Mouse (Mus musculus) left cerebral cortex, postnatal 10 days (tissue): ENCODE data around the gene Catsper1. TPM values are rescaled to one million over a fixed set of nuclear protein-coding genes. Genes with fewer than 3 reads are reported as not detected.

Experiments used
- DNase-seq, 2 experiments: peaks; one replicate each; pipeline ENCODE4 v3.0.0; 2021 to 2022; ENCODE audit warnings: low spot score in 2 of 2, mixed read lengths in 1 of 2; ENCODE audit errors: extremely low spot score in 1 of 2
- intact Hi-C: fragments of 180-260 bp; cut with DNase I; formaldehyde crosslinking; loops from one replicate; pipeline ENCODE4 v1.15.1; 2025
- total RNA-seq, 2 experiments: library from RNA; stranded (reverse); gene quantifications; 2 replicates each; pipeline ENCODE4 v1.2.3; 2021

Gene Catsper1
- total RNA-seq, 2 experiments from 2014 or later, result not detected

DNA sequence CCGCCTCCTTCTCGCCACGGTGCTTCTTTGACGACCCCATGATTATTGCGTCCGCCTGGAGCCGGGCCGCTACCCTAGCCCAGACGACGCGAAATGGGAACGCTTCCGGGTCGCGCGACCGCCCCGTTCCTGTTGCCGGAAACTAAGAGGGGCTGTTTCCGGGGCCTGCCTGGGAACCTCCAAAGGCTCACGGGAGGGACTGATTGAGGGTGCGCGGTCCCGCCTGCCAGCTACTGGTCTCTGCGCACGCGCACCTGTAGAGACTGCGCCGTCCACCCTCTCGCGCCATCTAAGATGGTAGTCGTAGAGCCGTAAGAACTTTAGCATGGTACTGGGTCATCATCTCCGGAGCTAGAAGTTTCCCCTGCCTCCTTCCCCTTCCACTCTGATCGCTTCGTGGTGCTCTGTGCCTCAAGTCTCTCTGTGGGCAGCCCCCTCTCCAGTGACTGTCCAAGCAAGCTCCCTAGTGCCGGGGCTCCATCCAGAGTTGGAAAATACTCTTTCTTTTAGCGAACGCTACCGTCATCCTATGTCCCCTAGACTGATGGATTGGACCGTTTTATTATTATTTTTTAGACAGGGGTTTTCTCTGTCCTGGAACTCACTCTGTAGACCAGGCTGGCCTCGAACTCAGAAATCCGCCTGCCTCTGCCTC, 53.2 kb downstream of the Catsper1 start, which contains the start of gene Sart1:
Sart1 (minus strand) TSS at position 116 of the 655 bp plus-strand sequence.
- intact Hi-C loops, result loop anchor here (2.0 kb wide), 1 partner anchor 22 kb away; the partner anchor contains the start of genes Banf1 and Eif1ad
- DNase-seq, result peak; percentile 95 to 98

DNA sequence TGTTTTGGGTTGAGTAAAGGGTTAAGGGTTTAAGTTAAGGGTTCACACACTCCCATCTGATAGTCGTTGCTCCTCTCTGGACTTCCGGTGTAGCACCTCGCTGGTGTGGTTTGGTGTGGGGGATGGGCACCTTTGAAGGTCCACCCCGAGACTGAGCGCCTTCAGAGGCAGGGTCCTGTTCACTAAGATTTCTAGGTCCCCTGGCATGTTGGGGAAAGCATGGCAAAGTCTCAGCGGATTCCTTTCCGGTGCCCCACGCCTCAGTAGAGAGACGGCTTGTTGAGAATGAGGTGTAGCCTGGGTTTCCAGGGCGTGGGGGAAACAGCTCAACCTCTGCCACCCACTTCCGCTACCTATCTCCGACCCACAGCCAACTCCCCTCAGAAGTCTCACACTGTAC, 54.1 kb downstream of the Catsper1 start:
- no peak for DNase-seq
- intact Hi-C loops, result loop anchor here (2.0 kb wide), 1 partner anchor 23 kb away; the partner anchor contains the start of genes Banf1 and Eif1ad

DNA sequence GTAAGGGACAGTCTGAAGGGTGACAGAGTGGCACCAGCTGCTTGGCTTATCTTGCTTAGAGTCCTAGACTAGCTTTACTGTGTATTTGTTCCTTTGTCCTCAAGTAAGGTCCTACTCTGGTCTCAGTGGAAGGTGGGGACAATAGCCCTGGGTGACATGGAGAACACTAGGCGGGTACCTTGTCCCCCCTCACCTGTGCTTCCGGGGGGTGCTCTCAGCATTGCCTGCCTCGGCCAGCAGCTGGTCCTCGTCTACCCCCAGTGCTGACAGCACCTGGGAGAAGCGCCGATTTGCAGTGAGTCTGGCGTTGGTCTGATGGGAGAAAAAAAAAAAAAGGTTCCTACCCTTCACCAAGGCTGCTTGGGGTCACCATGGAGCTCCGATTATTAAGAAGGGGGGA, 54.9 kb downstream of the Catsper1 start:
- no peak for DNase-seq
- intact Hi-C loops, result no loop called here

DNA sequence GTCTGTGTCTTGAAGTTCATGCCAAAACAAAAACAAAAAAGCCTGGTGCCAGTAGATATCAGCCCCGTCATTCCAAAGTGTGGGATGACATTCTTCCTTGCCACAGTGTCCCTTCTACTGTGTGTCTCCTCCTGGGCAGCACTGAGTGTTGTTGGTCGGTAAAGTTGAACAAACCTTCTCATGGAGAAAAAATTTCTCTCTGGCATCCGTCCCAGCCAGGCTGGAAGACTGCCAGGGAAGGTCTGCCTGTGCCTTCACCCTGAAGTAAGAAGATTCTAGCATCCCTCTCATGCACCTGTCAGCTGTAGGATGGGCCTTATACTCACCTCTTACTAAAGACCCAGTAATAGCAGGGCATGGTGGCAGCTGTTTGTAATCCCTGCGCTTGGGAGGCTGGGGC, 57.4 kb downstream of the Catsper1 start:
- peak in 1 of 2 experiments; percentile 63 for DNase-seq
- intact Hi-C loops, result no loop called here

Other genes with a start within 250 kb of the Catsper1 start
- gene Yif1a, start 247.2 kb upstream of the Catsper1 start, total RNA-seq, result 10 to 100 TPM; 27.3 to 30.4 TPM
- gene Cnih2, start 237.2 kb upstream of the Catsper1 start, total RNA-seq, result 100 to 1,000 TPM; 379 to 384 TPM
- 100 to 1,000 TPM; 167 to 168 TPM for gene Rab1b, start 228.7 kb upstream of the Catsper1 start, total RNA-seq
- gene Klc2, start 217.2 kb upstream of the Catsper1 start, total RNA-seq, result 100 to 1,000 TPM; 186 to 195 TPM
- 10 to 100 TPM; 77.2 to 77.9 TPM for gene Pacs1, start 62.6 kb upstream of the Catsper1 start, total RNA-seq
- gene Sf3b2, start 40.3 kb upstream of the Catsper1 start, total RNA-seq, result 100 to 1,000 TPM; 185 to 193 TPM
- 10 to 100 TPM; 84.1 to 90.3 TPM for gene Gal3st3, start 37.4 kb upstream of the Catsper1 start, total RNA-seq
- 10 to 100 TPM; 10.4 to 13.8 TPM for gene Cst6, start 13.8 kb downstream of the Catsper1 start, total RNA-seq
- gene Eif1ad, start 31.0 kb downstream of the Catsper1 start, total RNA-seq, result 10 to 100 TPM; 30.0 to 31.0 TPM
- gene Banf1, start 31.4 kb downstream of the Catsper1 start, total RNA-seq, result 100 to 1,000 TPM; 113 to 124 TPM
- 10 to 100 TPM; 80.1 to 97.5 TPM for gene Sart1, start 53.0 kb downstream of the Catsper1 start, total RNA-seq
- not detected for gene Tsga10ip, start 66.8 kb downstream of the Catsper1 start, total RNA-seq
- gene Drap1, start 89.2 kb downstream of the Catsper1 start, total RNA-seq, result 100 to 1,000 TPM; 188 to 190 TPM
- gene AI837181, start 89.4 kb downstream of the Catsper1 start, total RNA-seq, result 10 to 100 TPM; 60.0 to 65.6 TPM
- gene Fosl1, start 111.8 kb downstream of the Catsper1 start, total RNA-seq, result not detected
- gene Ccdc85b, start 122.2 kb downstream of the Catsper1 start, total RNA-seq, result 10 to 100 TPM; 21.9 to 24.0 TPM
- 10 to 100 TPM; 89.9 to 90.4 TPM for gene Fibp, start 124.9 kb downstream of the Catsper1 start, total RNA-seq
- gene Ctsw, start 132.8 kb downstream of the Catsper1 start, total RNA-seq, result 1 to 10 TPM; 2.5 to 4.9 TPM
- 10 to 100 TPM; 18.3 to 18.6 TPM for gene Efemp2, start 138.2 kb downstream of the Catsper1 start, total RNA-seq
- gene Mus81, start 152.7 kb downstream of the Catsper1 start, total RNA-seq, result 10 to 100 TPM; 32.2 to 33.3 TPM
- gene Cfl1, start 154.7 kb downstream of the Catsper1 start, total RNA-seq, result 1,000 to 10,000 TPM; 1,943 to 1,967 TPM
- gene 1700020D05Rik, start 168.0 kb downstream of the Catsper1 start, total RNA-seq, result 1 to 10 TPM; 4.8 to 5.4 TPM
- 10 to 100 TPM; 76.9 to 77.8 TPM for gene Snx32, start 174.8 kb downstream of the Catsper1 start, total RNA-seq
- not detected for gene Ovol1, start 224.9 kb downstream of the Catsper1 start, total RNA-seq
- 1 to 10 TPM; 8.3 to 9.2 TPM for gene Ap5b1, start 232.3 kb downstream of the Catsper1 start, total RNA-seq